Mouse (Mus musculus) brain, embryonic 14.5 days (tissue): ENCODE measurements around the gene Tnfaip1. TPM values are rescaled to one million over a fixed set of nuclear protein-coding genes. Genes with fewer than 3 reads are reported as not detected.

Experiments used
- DNase-seq: peaks from one replicate; pipeline ENCODE4 v3.0.0-alpha.2; 2011; ENCODE audit warnings: low read depth
- CTCF ChIP-seq: fragments of 200-500 bp; IDR thresholded peaks from 2 replicates; pipeline ENCODE4 v1.5.1; 2012; ENCODE audit warnings: inconsistent platforms, mild to moderate bottlenecking, moderate library complexity, borderline replicate concordance; ENCODE audit not compliant: insufficient read depth, insufficient read length; ENCODE audit errors: extremely low read depth
- POLR2A ChIP-seq: fragments of 200-500 bp; IDR thresholded peaks from 2 replicates; pipeline ENCODE4 v1.6.1; 2012; ENCODE audit warnings: mild to moderate bottlenecking, inconsistent platforms, borderline replicate concordance; ENCODE audit not compliant: poor library complexity, insufficient read depth, insufficient read length, severe bottlenecking; ENCODE audit errors: extremely low read depth
- polyA plus RNA-seq: library from polyadenylated mRNA; depleted of rRNA; stranded (reverse); fragments of >200 nt; gene quantifications from 2 replicates; pipeline ENCODE4 v1.2.3, GENCODE M21; 2012; rRNA removed

Tnfaip1 gene
- polyA plus RNA-seq, 1 experiment = 55.3 TPM

DNA sequence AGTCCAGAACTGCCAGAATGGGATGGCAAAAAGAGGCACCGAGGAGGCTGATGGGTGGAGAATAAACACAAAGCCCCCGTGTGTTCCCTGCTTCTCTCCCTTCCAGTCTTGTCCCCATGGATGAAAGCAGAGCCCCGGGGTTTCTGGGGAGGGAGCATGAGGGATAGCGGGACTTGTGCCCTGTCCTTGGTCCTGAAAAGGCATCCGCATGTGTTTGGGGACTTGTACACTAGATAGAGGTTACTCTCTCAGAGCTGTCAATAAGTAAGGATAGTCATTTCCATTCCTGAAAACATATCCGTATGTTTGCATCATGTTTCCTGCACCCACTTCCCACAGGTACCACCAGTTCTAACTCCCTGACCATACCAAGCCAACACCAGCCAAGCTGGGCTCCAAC, 40.2 kb downstream of the Tnfaip1 start:
- peak; percentile 42 for DNase-seq
- TF ChIP-seq CTCF (no peak), POLR2A (no peak)

DNA sequence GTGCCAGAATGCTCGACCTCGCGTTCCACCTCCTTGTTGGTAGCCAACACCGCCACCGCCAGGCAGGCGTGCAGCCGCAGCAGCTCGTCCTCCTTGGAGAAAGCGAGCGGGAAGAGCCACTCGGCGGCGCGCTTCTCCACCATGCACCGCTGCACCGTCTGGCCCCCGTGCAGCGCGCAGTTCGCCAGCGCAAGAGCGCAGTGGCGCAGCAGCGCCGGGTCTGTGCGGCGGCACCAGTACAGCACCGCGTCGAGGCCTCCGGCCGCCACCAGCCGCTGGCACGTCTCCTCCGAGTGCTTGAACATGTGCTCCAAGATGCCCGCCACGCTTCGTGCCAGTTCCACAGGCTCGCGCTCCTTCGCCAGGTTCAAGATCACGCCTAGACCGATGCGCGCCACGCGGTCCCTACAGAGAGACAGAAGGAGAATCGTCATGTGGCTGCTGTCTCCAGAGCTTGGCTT, 45.3 kb downstream of the Tnfaip1 start:
- peak; percentile 86 for DNase-seq
- TF ChIP-seq CTCF (peak; percentile 24; the same call in 1 of the 2 replicates), POLR2A (no peak)

DNA sequence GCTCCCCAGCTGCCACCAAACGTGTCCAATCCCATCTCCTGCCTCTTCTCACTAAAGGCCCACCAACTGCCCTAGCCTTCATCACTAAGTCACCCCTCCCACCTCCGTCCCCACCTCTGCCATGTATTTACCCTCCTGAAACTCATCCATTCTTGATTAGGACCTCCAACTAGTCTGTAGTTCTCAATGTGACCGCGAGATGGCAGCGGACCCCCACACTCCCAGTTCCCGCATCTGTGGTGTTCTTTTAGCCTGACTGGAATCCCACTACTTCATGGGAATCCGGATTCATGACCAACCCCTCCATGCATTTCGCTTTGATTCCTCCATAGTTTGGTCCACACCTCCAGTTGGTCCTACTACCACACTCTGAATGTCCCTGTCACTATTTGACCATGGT, 48.0 kb downstream of the Tnfaip1 start:
- DNase-seq = peak; percentile 82
- TF ChIP-seq CTCF (peak; percentile 96), POLR2A (no peak)

DNA sequence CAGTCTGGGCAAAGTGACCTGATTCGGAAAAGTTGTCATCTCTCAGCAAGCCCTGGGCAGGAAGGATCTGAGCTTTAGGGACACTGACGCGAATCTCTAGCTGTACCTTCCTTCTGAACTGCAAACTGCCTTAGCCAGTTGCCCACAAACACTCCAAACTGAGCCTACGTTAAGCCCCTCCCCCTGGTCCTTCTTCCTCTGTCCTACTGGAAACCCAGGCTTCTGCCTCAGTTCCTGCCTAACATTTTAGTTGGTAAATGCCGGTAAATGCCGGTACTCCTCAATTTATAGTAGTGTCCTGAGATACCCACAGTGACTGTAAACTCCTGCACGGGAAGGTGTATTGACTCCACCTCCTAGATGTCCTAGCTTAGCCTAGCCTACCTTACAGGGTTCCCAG, 52.5 kb downstream of the Tnfaip1 start:
- TF ChIP-seq CTCF (no peak), POLR2A (no peak)
- no peak for DNase-seq

DNA sequence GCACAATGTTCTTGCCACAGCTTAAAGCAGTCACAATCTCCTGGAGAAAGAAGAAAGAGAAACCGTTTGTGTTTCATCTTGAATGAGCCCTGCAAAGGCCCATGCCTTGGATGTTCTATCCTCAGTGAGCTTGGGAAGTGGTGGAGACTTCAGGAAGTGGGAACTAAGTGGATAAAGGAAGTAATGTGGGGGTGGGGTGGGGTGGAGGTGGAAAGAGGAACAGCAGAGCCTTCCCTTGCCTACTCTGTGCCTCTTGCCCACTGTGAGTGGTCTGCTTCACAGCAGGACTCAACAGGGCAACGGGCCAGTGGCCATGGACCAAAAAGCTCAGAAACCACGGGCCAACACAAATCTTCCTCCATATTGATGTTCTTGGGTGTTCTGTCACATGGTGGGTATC, 60.8 kb downstream of the Tnfaip1 start:
- DNase-seq = no peak
- TF ChIP-seq POLR2A = no peak
- no peak for TF ChIP-seq CTCF

Other genes starting within 250 kb of the Tnfaip1 start
- gene BC030499, start 245.5 kb downstream of the Tnfaip1 start, polyA plus RNA-seq = 0.49 and 0.72 TPM in 2 replicates
- 22.0 and 42.0 TPM in 2 replicates for gene Spag5, start 234.8 kb downstream of the Tnfaip1 start, polyA plus RNA-seq
- gene Aldoc, start 213.4 kb downstream of the Tnfaip1 start, polyA plus RNA-seq = 126 and 134 TPM in 2 replicates
- 75.3 and 81.7 TPM in 2 replicates for gene Pigs, start 207.9 kb downstream of the Tnfaip1 start, polyA plus RNA-seq
- 137 and 174 TPM in 2 replicates for gene Unc119, start 192.8 kb downstream of the Tnfaip1 start, polyA plus RNA-seq
- 0.03 TPM in 2 replicates for gene Foxn1, start 149.8 kb downstream of the Tnfaip1 start, polyA plus RNA-seq
- not detected in 2 replicates for gene Slc13a2, start 114.1 kb downstream of the Tnfaip1 start, polyA plus RNA-seq
- gene Slc46a1, start 70.6 kb downstream of the Tnfaip1 start, polyA plus RNA-seq = 15.1 and 15.5 TPM in 2 replicates
- 43.3 and 53.5 TPM in 2 replicates for gene Sarm1, start 38.6 kb downstream of the Tnfaip1 start, polyA plus RNA-seq
- 68.0 and 125 TPM in 2 replicates for gene Vtn, start 37.2 kb downstream of the Tnfaip1 start, polyA plus RNA-seq
- gene Sebox, start 32.9 kb downstream of the Tnfaip1 start, polyA plus RNA-seq = 0.15 and 0.32 TPM in 2 replicates
- 49.9 and 65.5 TPM in 2 replicates for gene Tmem199, start 24.2 kb downstream of the Tnfaip1 start, polyA plus RNA-seq
- 106 and 117 TPM in 2 replicates for gene Poldip2, start 24.1 kb downstream of the Tnfaip1 start, polyA plus RNA-seq
- gene Ift20, start within 50 bp of the Tnfaip1 start, polyA plus RNA-seq = 69.7 and 79.3 TPM in 2 replicates
- gene Tmem97, start 14.4 kb upstream of the Tnfaip1 start, polyA plus RNA-seq = 15.2 and 16.6 TPM in 2 replicates
- 41.0 and 50.6 TPM in 2 replicates for gene Nlk, start 161.0 kb upstream of the Tnfaip1 start, polyA plus RNA-seq
- gene Ccnq, start 215.4 kb upstream of the Tnfaip1 start, polyA plus RNA-seq = 31.7 and 52.6 TPM in 2 replicates